Mouse (Mus musculus) heart, postnatal 10 days (tissue): ENCODE results near the gene Gm4969. TPM values are rescaled to one million over a fixed set of nuclear protein-coding genes. Genes with fewer than 3 reads are reported as not detected.

ENCODE experiments used
- microRNA-seq, 2 experiments: library from miRNA; unstranded; fragments of <30 nt; microRNA quantifications; one replicate each; pipeline ENCODE4 v1.2.0; 2022
- total RNA-seq, 2 experiments: library from RNA; stranded (reverse); gene quantifications; 2 replicates each; pipeline ENCODE4 v1.2.3; 2021

The Gm4969 gene
- total RNA-seq, 2 experiments from 2014 or later, result 0.07 to 0.19 TPM

Small RNA genes lying within 50 kb of the gene (microRNA-seq; reads per million reads assigned to microRNA genes)
- 4.0 to 7.3 reads per million in 2 experiments for gene Mir3100

Other genes with a start within 250 kb of the Gm4969 start
- 1 to 10 TPM; 2.0 to 2.8 TPM for gene Pglyrp1, start 247.0 kb downstream of the Gm4969 start, total RNA-seq
- gene Ccdc61, start 208.0 kb downstream of the Gm4969 start, total RNA-seq, result 10 to 100 TPM in 1 of 2 experiments, 1 to 10 TPM in 1; 9.5 to 11.5 TPM
- 10 to 100 TPM in 1 of 2 experiments, 1 to 10 TPM in 1; 9.9 to 10.1 TPM for gene Nova2, start 192.5 kb downstream of the Gm4969 start, total RNA-seq
- gene Nanos2, start 131.0 kb downstream of the Gm4969 start, total RNA-seq, result not detected
- gene Mypop, start 127.1 kb downstream of the Gm4969 start, total RNA-seq, result 1 to 10 TPM; 1.7 to 2.4 TPM
- gene Irf2bp1, start 114.3 kb downstream of the Gm4969 start, total RNA-seq, result 10 to 100 TPM; 24.5 to 29.5 TPM
- not detected for gene Foxa3, start 94.8 kb downstream of the Gm4969 start, total RNA-seq
- gene Sympk, start 94.0 kb downstream of the Gm4969 start, total RNA-seq, result 10 to 100 TPM; 58.3 to 60.9 TPM
- not detected for gene Rsph6a, start 63.7 kb downstream of the Gm4969 start, total RNA-seq
- gene Dmwd, start 42.1 kb downstream of the Gm4969 start, total RNA-seq, result 10 to 100 TPM; 48.4 to 50.7 TPM
- gene Dmpk, start 34.5 kb downstream of the Gm4969 start, total RNA-seq, result 100 to 1,000 TPM; 288 to 299 TPM
- gene Six5, start 23.8 kb downstream of the Gm4969 start, total RNA-seq, result 10 to 100 TPM in 1 of 2 experiments, 1 to 10 TPM in 1; 7.9 to 11.2 TPM
- 1 to 10 TPM; 5.5 to 7.6 TPM for gene Fbxo46, start 1.5 kb upstream of the Gm4969 start, total RNA-seq
- 1 to 10 TPM; 6.4 to 8.2 TPM for gene Qpctl, start 30.9 kb upstream of the Gm4969 start, total RNA-seq
- 10 to 100 TPM; 77.1 to 81.0 TPM for gene Snrpd2, start 31.4 kb upstream of the Gm4969 start, total RNA-seq
- under 1 TPM; 0.50 to 0.69 TPM for gene Gipr, start 47.8 kb upstream of the Gm4969 start, total RNA-seq
- 10 to 100 TPM; 47.8 to 56.5 TPM for gene Eml2, start 58.1 kb upstream of the Gm4969 start, total RNA-seq
- gene Gpr4, start 94.2 kb upstream of the Gm4969 start, total RNA-seq, result 10 to 100 TPM; 11.4 to 11.8 TPM
- 10 to 100 TPM; 53.4 to 57.7 TPM for gene Opa3, start 110.0 kb upstream of the Gm4969 start, total RNA-seq
- 10 to 100 TPM; 84.0 to 98.6 TPM for gene Vasp, start 153.4 kb upstream of the Gm4969 start, total RNA-seq
- gene Ppm1n, start 161.7 kb upstream of the Gm4969 start, total RNA-seq, result under 1 TPM in 1 of 2 experiments, not detected in 1; 0.67 TPM
- gene Rtn2, start 164.3 kb upstream of the Gm4969 start, total RNA-seq, result 10 to 100 TPM; 67.9 to 82.8 TPM
- under 1 TPM; 0.48 to 0.60 TPM for gene Fosb, start 191.7 kb upstream of the Gm4969 start, total RNA-seq
- gene Ercc1, start 226.4 kb upstream of the Gm4969 start, total RNA-seq, result 10 to 100 TPM; 40.1 to 43.2 TPM
- 10 to 100 TPM in 1 of 2 experiments, 1 to 10 TPM in 1; 8.2 to 11.0 TPM for gene Cd3eap, start 241.1 kb upstream of the Gm4969 start, total RNA-seq
- 10 to 100 TPM; 23.1 to 40.1 TPM for gene Ppp1r13l, start 241.4 kb upstream of the Gm4969 start, total RNA-seq